20 mouse cellular contexts compared by ENCODE assay signal in genomic region chr7:143136561-143136960, GRCm38 (mm10). TPM values are rescaled to one million over a fixed set of nuclear protein-coding genes. Genes with fewer than 3 reads are reported as not detected.
DNase-seq lines count a peak whose midpoint lies in the region; ATAC-seq lines count a peak whose summit lies in the region.
"Had no signal": no experiment of that assay in that cellular context is flagged by ENCODE, and none has a peak within 500 bp of the region (broad histone marks: within the 10 kb centered on the region; RNA-seq: fewer than 3 reads in every experiment).

No protein-coding gene starts in this region.

- no peaks in the 10 kb centered on the region for H3K27me3 ChIP-seq in heart, embryonic 13.5 days (replicated peaks)
- H3K27me3 ChIP-seq in kidney, embryonic 14.5 days (ENCODE audit: control insufficient read depth, insufficient read depth, low read length): no peaks in the 10 kb centered on the region
- H3K27me3 ChIP-seq in hindbrain, embryonic 13.5 days: no peaks in the 10 kb centered on the region
- H3K27me3 ChIP-seq: limb, embryonic 12.5 days had no signal

- ATAC-seq in heart, embryonic 13.5 days (ENCODE audit: extremely low read depth, insufficient number of reproducible peaks, low FRiP score, low TSS enrichment): no peak
- no peak for ATAC-seq in kidney, embryonic 14.5 days (ENCODE audit: low FRiP score, low TSS enrichment)
- ATAC-seq in hindbrain, embryonic 13.5 days (ENCODE audit: low FRiP score): no peak
- ATAC-seq: hindbrain, postnatal 0 days; intestine, postnatal 0 days had no signal

- WGBS in heart, embryonic 13.5 days: 51% methylated on average over 5 of the region's 5 CpGs
- 24% methylated on average over 5 of the region's 5 CpGs for WGBS in kidney, embryonic 14.5 days
- WGBS in hindbrain, embryonic 13.5 days: 64% methylated on average over 5 of the region's 5 CpGs

- H3K36me3 ChIP-seq in heart, embryonic 13.5 days: no peaks in the 10 kb centered on the region
- H3K36me3 ChIP-seq in kidney, embryonic 14.5 days (ENCODE audit: control insufficient read depth, insufficient read depth, low read length): no peaks in the 10 kb centered on the region
- H3K36me3 ChIP-seq in hindbrain, embryonic 13.5 days: no peaks in the 10 kb centered on the region
- H3K36me3 ChIP-seq: embryonic facial prominence, embryonic 10.5 days; limb, embryonic 12.5 days had no signal

- no peak overlapping the region for H3K4me2 ChIP-seq in heart, embryonic 13.5 days
- H3K4me2 ChIP-seq in kidney, embryonic 14.5 days (replicated peaks; ENCODE audit: low read depth, low read length): no peak overlapping the region
- H3K4me2 ChIP-seq in hindbrain, embryonic 13.5 days: no peak overlapping the region
- H3K4me2 ChIP-seq: limb, embryonic 12.5 days had no signal

- H3K27ac ChIP-seq in heart, embryonic 13.5 days (replicated peaks): no peak overlapping the region
- H3K27ac ChIP-seq in kidney, embryonic 14.5 days (ENCODE audit: low read depth, low read length): no peak overlapping the region
- H3K27ac ChIP-seq in hindbrain, embryonic 13.5 days: no peak overlapping the region
- H3K27ac ChIP-seq: embryonic facial prominence, embryonic 10.5 days; hindbrain, postnatal 0 days; limb, embryonic 12.5 days; liver, embryonic 14.5 days had no signal

- no peak for DNase-seq in heart, adult 18-20 months
- peak; percentile 32 for DNase-seq in kidney, postnatal 10 days
- peak; percentile 39 for DNase-seq in lung, postnatal 36 days
- DNase-seq in lung, postnatal 25 days (ENCODE audit: low spot score): no peak
- DNase-seq: cerebellum, adult 9-10 months; midbrain, embryonic 14.5 days; thymus, postnatal 25 days had no signal

- peaks cover 58% of the 10 kb centered on the region for H3K4me1 ChIP-seq in heart, embryonic 13.5 days
- no peaks in the 10 kb centered on the region for H3K4me1 ChIP-seq in kidney, embryonic 14.5 days (ENCODE audit: control insufficient read depth, insufficient read depth, low read length)
- no peaks in the 10 kb centered on the region for H3K4me1 ChIP-seq in hindbrain, embryonic 13.5 days (replicated peaks)
- H3K4me1 ChIP-seq: limb, embryonic 12.5 days had no signal

- 0 out of 2 replicates have a peak overlapping the region, but pooled peaks have one; percentile 3 for H3K9ac ChIP-seq in heart, embryonic 13.5 days
- H3K9ac ChIP-seq in kidney, embryonic 14.5 days (ENCODE audit: low read depth, low read length): no peak overlapping the region
- H3K9ac ChIP-seq in hindbrain, embryonic 13.5 days: no peak overlapping the region
- H3K9ac ChIP-seq: limb, embryonic 12.5 days; liver, embryonic 14.5 days had no signal

- no peaks in the 10 kb centered on the region for H3K9me3 ChIP-seq in heart, embryonic 13.5 days
- no peaks in the 10 kb centered on the region for H3K9me3 ChIP-seq in kidney, embryonic 14.5 days (ENCODE audit: control insufficient read depth, low read length)
- H3K9me3 ChIP-seq in hindbrain, embryonic 13.5 days: no peaks in the 10 kb centered on the region
- H3K9me3 ChIP-seq: embryonic facial prominence, embryonic 10.5 days; limb, embryonic 12.5 days had no signal

- no peak overlapping the region for H3K4me3 ChIP-seq in heart, embryonic 13.5 days
- no peak overlapping the region for H3K4me3 ChIP-seq in kidney, embryonic 14.5 days (ENCODE audit: low read length)
- H3K4me3 ChIP-seq in hindbrain, embryonic 13.5 days: no peak overlapping the region
- H3K4me3 ChIP-seq: embryonic facial prominence, embryonic 10.5 days; limb, embryonic 12.5 days; myocyte had no signal

RNA-seq across cellular contexts. Expression of gene Kcnq1, which starts 30.4 kb away (rescaled TPM):
- 15.0 and 15.6 TPM in 2 replicates for polyA plus RNA-seq in heart, embryonic 13.5 days (2015; fragmentation: Nextera tagmentation; extraction: Ambion mirVana)
- total RNA-seq in heart, adult 18-20 months (2021): 10 to 100 TPM; 33.8 to 36.4 TPM
- polyA plus RNA-seq in kidney, embryonic 14.5 days (2014; fragmentation: Nextera tagmentation; extraction: Ambion mirVana): 4.0 and 5.4 TPM in 2 replicates
- 1.3 and 1.7 TPM in 2 replicates for polyA plus RNA-seq in hindbrain, embryonic 13.5 days (2015; fragmentation: Nextera tagmentation; extraction: Ambion mirVana)
- total RNA-seq: common myeloid progenitor, adult 5-6 weeks; hematopoietic stem cell, adult 5-6 weeks; megakaryocyte, adult 5-6 weeks had no signal

RNA-seq across cellular contexts. Expression of gene Trpm5, which starts 42.1 kb away (rescaled TPM):
- 3.5 and 4.4 TPM in 2 replicates for polyA plus RNA-seq in heart, embryonic 13.5 days (2015; fragmentation: Nextera tagmentation; extraction: Ambion mirVana)
- total RNA-seq in heart, adult 18-20 months (2021): under 1 TPM in 1 of 2 experiments, not detected in 1; 0.10 TPM
- 4.4 and 4.9 TPM in 2 replicates for polyA plus RNA-seq in kidney, embryonic 14.5 days (2014; fragmentation: Nextera tagmentation; extraction: Ambion mirVana)
- polyA plus RNA-seq in hindbrain, embryonic 13.5 days (2015; fragmentation: Nextera tagmentation; extraction: Ambion mirVana): 1.4 and 1.9 TPM in 2 replicates
- total RNA-seq: common myeloid progenitor, adult 5-6 weeks; gastrocnemius, adult 18-20 months; megakaryocyte, adult 5-6 weeks had no signal

Comparison
In these comparisons a context has a peak if more than half of its experiments do, and no peak if none do; other contexts are left out.
1. DNase-seq: peak in kidney, postnatal 10 days (single experiment) and lung, postnatal 36 days (single experiment); none in heart, adult 18-20 months (0 of 2) and lung, postnatal 25 days (single experiment).